Mouse (Mus musculus) forebrain, embryonic 16.5 days (tissue): ENCODE measurements around the gene Pgghg. TPM values are rescaled to one million over a fixed set of nuclear protein-coding genes. Genes with fewer than 3 reads are reported as not detected.

ENCODE experiments used
- ATAC-seq: fragments of 200-750 bp; cut with Nextera tagmentation; 2 replicates; pipeline ENCODE4 v1.8.0; 2017; ENCODE audit warnings: mild to moderate bottlenecking, moderate library complexity
- H3K27ac ChIP-seq: fragments of 300-500 bp; sonication (generic); 2 replicates; pipeline ENCODE4 v1.5.1; 2014; ENCODE audit warnings: low read length, control low read depth
- H3K27me3 ChIP-seq: fragments of 300-500 bp; sonication (generic); replicated peaks from 2 replicates; pipeline ENCODE4 v1.6.1; 2014; ENCODE audit warnings: low read length; ENCODE audit not compliant: control insufficient read depth, insufficient read depth
- H3K36me3 ChIP-seq: fragments of 300-500 bp; sonication (generic); 2 replicates; pipeline ENCODE4 v1.6.1; 2014; ENCODE audit not compliant: control insufficient read depth, insufficient read depth
- H3K4me1 ChIP-seq: fragments of 300-500 bp; sonication (generic); replicated peaks from 2 replicates; pipeline ENCODE4 v1.6.1; 2014; ENCODE audit warnings: low read length; ENCODE audit not compliant: control insufficient read depth, insufficient read depth
- H3K4me2 ChIP-seq: fragments of 300-500 bp; sonication (generic); 2 replicates; pipeline ENCODE4 v1.6.1; 2014; ENCODE audit warnings: mild to moderate bottlenecking, low read length, control low read depth
- H3K4me3 ChIP-seq: fragments of 300-500 bp; sonication (generic); replicated peaks from 2 replicates; pipeline ENCODE4 v1.5.1; 2014; ENCODE audit warnings: mild to moderate bottlenecking, low read length, control low read depth
- H3K9ac ChIP-seq: fragments of 300-500 bp; sonication (generic); replicated peaks from 2 replicates; pipeline ENCODE4 v1.6.1; 2014; ENCODE audit warnings: low read depth, low read length, control low read depth
- H3K9me3 ChIP-seq: fragments of 300-500 bp; sonication (generic); 2 replicates; pipeline ENCODE4 v1.6.1; 2016; ENCODE audit warnings: low read length; ENCODE audit not compliant: control insufficient read depth
- WGBS: fragments of 180-500 bp; shearing (Covaris S2); extraction: QIAGEN DNeasy Blood & Tissue Kit; methylation state at CpG from one replicate; pipeline ENCODE4 v1.1.7; 2014; 5-methylcytosine and 5-hydroxymethylcytosine counted together
- polyA plus RNA-seq: library from polyadenylated mRNA; unstranded; fragments of >200 nt; fragmentation: Nextera tagmentation; extraction: Ambion mirVana; gene quantifications from 2 replicates; pipeline ENCODE4 v1.2.1, GENCODE M21; 2015

Pgghg gene
- polyA plus RNA-seq, 1 experiment from 2014 or later = 8.9 TPM

DNA sequence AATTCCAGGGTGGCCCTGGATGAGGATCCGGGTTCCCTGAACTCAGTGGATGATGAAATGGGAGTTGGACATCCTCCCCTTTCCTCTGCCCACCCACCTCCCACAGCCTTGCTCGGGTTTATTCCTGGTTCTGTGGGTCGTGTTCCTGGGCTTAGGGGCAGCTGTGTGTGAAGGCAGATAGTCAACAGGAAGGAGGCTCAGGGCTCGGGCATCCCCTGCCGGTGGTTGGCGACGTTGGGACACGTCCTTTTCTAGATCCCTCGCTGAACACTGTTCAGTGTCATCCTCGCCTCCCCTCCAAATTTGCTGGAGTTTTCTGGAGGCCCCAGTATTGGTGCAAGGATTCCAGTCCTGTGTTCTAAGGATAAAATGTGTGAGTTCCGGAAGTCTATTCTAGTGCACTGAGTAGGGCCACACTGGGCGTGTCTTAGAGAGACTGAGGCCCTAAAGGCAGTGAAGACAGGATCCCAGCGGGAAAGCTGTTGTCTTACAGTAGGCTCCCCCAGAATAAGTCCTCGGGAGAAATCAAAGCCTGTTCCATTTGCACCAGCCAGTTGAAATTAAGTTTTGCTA lies 50.0 kb downstream of the Pgghg start:
- Histone ChIP-seq H3K27me3 (no peaks in the 10 kb centered on the region), H3K9ac (no peak overlapping the region), H3K4me3 (no peak overlapping the region), H3K9me3 (no peaks in the 10 kb centered on the region), H3K4me1 (no peaks in the 10 kb centered on the region), H3K4me2 (no peak overlapping the region), H3K36me3 (no peaks in the 10 kb centered on the region), H3K27ac (no peak overlapping the region)
- WGBS = 90% methylated on average over 14 of the region's 14 CpGs
- no peak for ATAC-seq

Other genes with a start within 250 kb of the Pgghg start
- not detected in 2 replicates for gene Olfr541, start 244.1 kb upstream of the Pgghg start, polyA plus RNA-seq
- not detected in 2 replicates for gene Cyp2e1, start 177.7 kb upstream of the Pgghg start, polyA plus RNA-seq
- gene Syce1, start 153.5 kb upstream of the Pgghg start, polyA plus RNA-seq = 0.34 and 0.40 TPM in 2 replicates
- gene Zfp941, start 119.2 kb upstream of the Pgghg start, polyA plus RNA-seq = 9.5 and 15.3 TPM in 2 replicates
- not detected in 2 replicates for gene Urah, start 106.4 kb upstream of the Pgghg start, polyA plus RNA-seq
- gene Scgb1c1, start 95.8 kb upstream of the Pgghg start, polyA plus RNA-seq = 1.7 TPM in 1 of 2 replicates, not detected in the other
- not detected in 2 replicates for gene Odf3, start 93.6 kb upstream of the Pgghg start, polyA plus RNA-seq
- gene Gm45785, start 85.1 kb upstream of the Pgghg start, polyA plus RNA-seq = not detected in 2 replicates
- 91.2 and 101 TPM in 2 replicates for gene Ric8a, start 84.4 kb upstream of the Pgghg start, polyA plus RNA-seq
- gene Bet1l, start 83.8 kb upstream of the Pgghg start, polyA plus RNA-seq = 35.6 and 40.4 TPM in 2 replicates
- gene Psmd13, start 59.4 kb upstream of the Pgghg start, polyA plus RNA-seq = 272 and 303 TPM in 2 replicates
- 29.5 and 38.5 TPM in 2 replicates for gene Sirt3, start 59.1 kb upstream of the Pgghg start, polyA plus RNA-seq
- not detected in 2 replicates for gene Cox8b, start 40.9 kb upstream of the Pgghg start, polyA plus RNA-seq
- 0.68 and 0.71 TPM in 2 replicates for gene Nlrp6, start 20.5 kb upstream of the Pgghg start, polyA plus RNA-seq
- gene Ifitm5, start 8.9 kb downstream of the Pgghg start, polyA plus RNA-seq = 0.38 and 2.1 TPM in 2 replicates
- not detected in 2 replicates for gene Gm45717, start 14.5 kb downstream of the Pgghg start, polyA plus RNA-seq
- gene Ifitm2, start 14.6 kb downstream of the Pgghg start, polyA plus RNA-seq = 126 and 150 TPM in 2 replicates
- 9.0 and 11.2 TPM in 2 replicates for gene Ifitm1, start 25.8 kb downstream of the Pgghg start, polyA plus RNA-seq
- gene Ifitm3, start 69.4 kb downstream of the Pgghg start, polyA plus RNA-seq = 21.0 and 26.1 TPM in 2 replicates
- gene Ifitm6, start 76.5 kb downstream of the Pgghg start, polyA plus RNA-seq = 0.40 and 0.57 TPM in 2 replicates
- not detected in 2 replicates for gene Gm17387, start 87.7 kb downstream of the Pgghg start, polyA plus RNA-seq
- gene B4galnt4, start 119.7 kb downstream of the Pgghg start, polyA plus RNA-seq = 45.4 and 53.0 TPM in 2 replicates
- gene Pkp3, start 136.8 kb downstream of the Pgghg start, polyA plus RNA-seq = 0.17 TPM in 1 of 2 replicates, not detected in the other
- 2.1 TPM in 2 replicates for gene Sigirr, start 159.2 kb downstream of the Pgghg start, polyA plus RNA-seq
- gene Ano9, start 176.4 kb downstream of the Pgghg start, polyA plus RNA-seq = 0.21 and 0.22 TPM in 2 replicates
- 74.9 and 78.9 TPM in 2 replicates for gene Ptdss2, start 181.0 kb downstream of the Pgghg start, polyA plus RNA-seq
- 41.0 and 45.7 TPM in 2 replicates for gene Rnh1, start 231.5 kb downstream of the Pgghg start, polyA plus RNA-seq